ENCODE assay signal across 18 mouse cellular contexts in genomic region chr19:53501765-53502164, GRCm38 (mm10). TPM values are rescaled to one million over a fixed set of nuclear protein-coding genes. Genes with fewer than 3 reads are reported as not detected.
DNase-seq lines count a peak whose midpoint lies in the region; ATAC-seq and TF ChIP-seq lines count a peak whose summit lies in the region.
"Had no signal": no experiment of that assay in that cellular context is flagged by ENCODE, and none has a peak within 500 bp of the region (broad histone marks: within the 10 kb centered on the region; RNA-seq: fewer than 3 reads in every experiment).

No protein-coding gene starts in this region.

- 89% methylated on average over 2 of the region's 2 CpGs for WGBS in midbrain, embryonic 10.5 days
- WGBS in midbrain, embryonic 16.5 days, result 89% methylated on average over 2 of the region's 2 CpGs
- 92% methylated on average over 2 of the region's 2 CpGs for WGBS in olfactory bulb, adult 2 months

- H3K4me3 ChIP-seq in midbrain, embryonic 10.5 days, result no peak overlapping the region
- H3K4me3 ChIP-seq in midbrain, embryonic 16.5 days (ENCODE audit: low read depth, low read length), result no peak overlapping the region
- no peak overlapping the region for H3K4me3 ChIP-seq in olfactory bulb, adult 2 months (ENCODE audit: insufficient read depth, low read depth, low read length)
- H3K4me3 ChIP-seq: embryonic facial prominence, embryonic 15.5 days; forebrain, embryonic 15.5 days; hindbrain, embryonic 13.5 days had no signal

- no peaks in the 10 kb centered on the region for H3K27me3 ChIP-seq in midbrain, embryonic 10.5 days (ENCODE audit: low read depth, poor library complexity, severe bottlenecking)
- H3K27me3 ChIP-seq in midbrain, embryonic 16.5 days (ENCODE audit: control insufficient read depth, insufficient read depth, low read depth, low read length), result no peaks in the 10 kb centered on the region
- H3K27me3 ChIP-seq: embryonic facial prominence, embryonic 15.5 days; forebrain, embryonic 15.5 days; hindbrain, embryonic 13.5 days had no signal

- H3K27ac ChIP-seq in midbrain, embryonic 10.5 days (replicated peaks), result 0 out of 2 replicates have a peak overlapping the region, but pooled peaks have one; percentile 6
- no peak overlapping the region for H3K27ac ChIP-seq in midbrain, embryonic 16.5 days (ENCODE audit: low read length)
- peak overlapping the region; percentile 24; the same call in 1 of the 2 replicates for H3K27ac ChIP-seq in olfactory bulb, adult 2 months (ENCODE audit: insufficient read depth, low read depth, low read length)
- H3K27ac ChIP-seq: embryonic facial prominence, embryonic 15.5 days; forebrain, embryonic 15.5 days; hindbrain, embryonic 13.5 days had no signal

- peaks cover 14% of the 10 kb centered on the region for H3K4me1 ChIP-seq in midbrain, embryonic 10.5 days
- no peaks in the 10 kb centered on the region for H3K4me1 ChIP-seq in midbrain, embryonic 16.5 days (ENCODE audit: control insufficient read depth, insufficient read depth, low read length)
- H3K4me1 ChIP-seq in olfactory bulb, adult 2 months (ENCODE audit: control insufficient read depth, insufficient read depth, low read length), result peaks cover 32% of the 10 kb centered on the region
- H3K4me1 ChIP-seq: forebrain, embryonic 15.5 days had no signal

- TF ChIP-seq POLR2A in olfactory bulb, adult 2 months (IDR thresholded peaks at IDR 0.05; ENCODE audit: insufficient read depth, low read depth, low read length), result no peak

- ATAC-seq in midbrain, embryonic 16.5 days, result no peak
- ATAC-seq: forebrain, embryonic 15.5 days; hindbrain, postnatal 0 days had no signal

- no peak overlapping the region for H3K4me2 ChIP-seq in midbrain, embryonic 16.5 days (ENCODE audit: low read length)
- H3K4me2 ChIP-seq: embryonic facial prominence, embryonic 15.5 days; forebrain, embryonic 15.5 days; hindbrain, embryonic 13.5 days had no signal

- TF ChIP-seq CTCF in olfactory bulb, adult 2 months (IDR thresholded peaks at IDR 0.05; ENCODE audit: insufficient read depth, low read depth, low read length), result no peak

- peak; percentile 61 for DNase-seq in cerebellum, adult 11-12 months
- no peak for DNase-seq in cerebellum, postnatal 4 days (ENCODE audit: low spot score in 2 of 2)
- peak; percentile 54 to 60 for DNase-seq in cerebellum, postnatal 25 days
- DNase-seq in cerebellum, adult 9-10 months, result no peak
- DNase-seq in midbrain, embryonic 10.5 days (ENCODE audit: low spot score), result no peak
- DNase-seq: adrenal gland, postnatal 10 days; B cell, adult 2 months; embryo, embryonic 11 days; gastrocnemius, postnatal 36 days; heart, adult 11 months; heart, postnatal 10 days had no signal

- no peaks in the 10 kb centered on the region for H3K36me3 ChIP-seq in midbrain, embryonic 10.5 days
- no peaks in the 10 kb centered on the region for H3K36me3 ChIP-seq in midbrain, embryonic 16.5 days (ENCODE audit: control insufficient read depth, insufficient read depth, low read length)
- H3K36me3 ChIP-seq: embryonic facial prominence, embryonic 15.5 days; forebrain, embryonic 15.5 days; G1E; hindbrain, embryonic 13.5 days had no signal

- H3K9me3 ChIP-seq in midbrain, embryonic 10.5 days (replicated peaks), result no peaks in the 10 kb centered on the region
- no peaks in the 10 kb centered on the region for H3K9me3 ChIP-seq in midbrain, embryonic 16.5 days (replicated peaks; ENCODE audit: control insufficient read depth, low read length, poor library complexity, severe bottlenecking)
- H3K9me3 ChIP-seq: embryonic facial prominence, embryonic 15.5 days; forebrain, embryonic 15.5 days; G1E; hindbrain, embryonic 13.5 days had no signal

- no peak overlapping the region for H3K9ac ChIP-seq in midbrain, embryonic 16.5 days (ENCODE audit: low read depth, low read length)
- H3K9ac ChIP-seq: embryonic facial prominence, embryonic 15.5 days; forebrain, embryonic 15.5 days; hindbrain, embryonic 13.5 days had no signal

RNA-seq across cellular contexts. Expression of gene Dusp5, which starts 27.1 kb away (rescaled TPM):
- 4.0 and 6.3 TPM in 2 replicates for polyA plus RNA-seq in midbrain, embryonic 10.5 days (2016; fragmentation: Nextera tagmentation; extraction: Ambion mirVana)
- polyA plus RNA-seq in midbrain, embryonic 16.5 days (2015; fragmentation: Nextera tagmentation; extraction: Ambion mirVana), result 2.2 and 3.0 TPM in 2 replicates
- not detected in 2 replicates for polyA plus RNA-seq in olfactory bulb, adult 2 months (2012; ENCODE audit: insufficient read depth, insufficient read length, low replicate concordance, missing spikeins)

Comparison
In these comparisons a context has a peak if more than half of its experiments do, and no peak if none do; other contexts are left out.
1. DNase-seq: peak in cerebellum, adult 11-12 months (single experiment) and cerebellum, postnatal 25 days (2 of 2); none in cerebellum, postnatal 4 days (0 of 2), cerebellum, adult 9-10 months (single experiment) and midbrain, embryonic 10.5 days (single experiment).